8 mouse cellular contexts compared by ENCODE assay signal in the genomic region with DNA sequence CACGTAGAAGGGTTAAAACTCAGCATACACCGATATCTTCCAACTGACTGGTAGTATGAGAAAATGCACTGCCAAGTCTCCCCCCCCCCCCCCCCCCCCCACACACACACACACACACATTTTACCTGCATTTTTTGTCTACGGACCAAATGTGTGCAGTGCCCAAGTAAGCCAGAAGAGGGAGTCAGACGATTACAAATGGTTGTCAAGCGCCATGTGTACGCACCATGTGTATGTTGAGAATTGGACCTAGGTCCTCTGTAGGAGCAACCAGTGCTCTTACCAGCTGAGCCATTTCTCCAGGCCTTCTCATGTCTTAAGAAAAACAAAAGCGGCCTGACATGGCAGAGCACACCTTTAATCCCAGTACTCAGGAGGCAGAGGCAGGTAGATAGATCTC. TPM values are rescaled to one million over a fixed set of nuclear protein-coding genes. Genes with fewer than 3 reads are reported as not detected.
DNase-seq lines count a peak whose midpoint lies in the region; ATAC-seq and TF ChIP-seq lines count a peak whose summit lies in the region.

No protein-coding gene starts in this region.

- H3K27ac ChIP-seq in intestine, postnatal 0 days (ENCODE audit: low read depth, low read length) = no peak overlapping the region
- no peak overlapping the region for H3K27ac ChIP-seq in intestine, embryonic 16.5 days (ENCODE audit: low read length)
- no peak overlapping the region for H3K27ac ChIP-seq in CH12.LX (ENCODE audit: insufficient read depth, low read depth)
- no peak overlapping the region for H3K27ac ChIP-seq in lung, embryonic 14.5 days (ENCODE audit: low read depth)

- 66% methylated on average over 7 of the region's 7 CpGs for WGBS in intestine, postnatal 0 days
- WGBS in intestine, embryonic 16.5 days = 69% methylated on average over 7 of the region's 7 CpGs
- WGBS in lung, embryonic 14.5 days = 62% methylated on average over 7 of the region's 7 CpGs

- TF ChIP-seq EP300 in CH12.LX (IDR thresholded peaks at IDR 0.05; ENCODE audit: low read length) = no peak

- TF ChIP-seq CTCF in intestine, postnatal 0 days (IDR thresholded peaks at IDR 0.05; ENCODE audit: low read depth) = peak; percentile 79
- peak in 1 of 2 experiments; percentile 80; a peak in 3 of 4 replicates for TF ChIP-seq CTCF in CH12.LX (conservative IDR thresholded peaks at IDR 0.05 in 1 of 2, IDR thresholded peaks at IDR 0.05 in 1 of 2; ENCODE audit: low read depth in 2 of 2, low read length in 2 of 2)
- TF ChIP-seq CTCF in lung, embryonic 14.5 days (IDR thresholded peaks at IDR 0.05; ENCODE audit: low read depth) = peak; percentile 72

- dilution Hi-C loops in CH12.LX (cut with MboI; ENCODE audit: extremely low pct_ligation_motif_present, extremely low pct_unique_long_range_greater_than_20kb, low sequenced_read_pairs) = no loop called here

- peak; percentile 55 for DNase-seq in CH12.LX (ENCODE audit: extremely low read depth)
- DNase-seq in ZHBTc4 (ENCODE audit: low read depth, low spot score) = peak; percentile 87
- peak; percentile 62 for DNase-seq in frontal cortex, postnatal 25 days (ENCODE audit: low spot score in 2 of 2)
- DNase-seq in lung, embryonic 14.5 days = peak; percentile 76
- peak; percentile 35 for DNase-seq in thymus, postnatal 25 days
- DNase-seq in cerebellum, adult 11-12 months = no peak

- no peak for TF ChIP-seq POLR2A in CH12.LX (IDR thresholded peaks at IDR 0.05; ENCODE audit: low read depth, low read length)

- TF ChIP-seq RAD21 in CH12.LX (IDR thresholded peaks at IDR 0.05; ENCODE audit: low read depth, low read length) = peak; percentile 79

- in situ Hi-C loops in CH12.LX (cut with MboI; ENCODE audit: low pct_ligation_motif_present, low pct_unique_long_range_greater_than_20kb, low sequenced_read_pairs) = no loop called here

- no peaks in the 10 kb centered on the region; the same call in 1 of the 2 replicates for H3K4me1 ChIP-seq in intestine, postnatal 0 days (replicated peaks; ENCODE audit: control insufficient read depth, insufficient read depth, low read length)
- H3K4me1 ChIP-seq in intestine, embryonic 16.5 days (ENCODE audit: control insufficient read depth, insufficient read depth, low read length) = 0 out of 2 replicates have a peak, but pooled peaks cover 4% of the 10 kb centered on the region
- H3K4me1 ChIP-seq in CH12.LX (ENCODE audit: control insufficient read depth in 1 of 2, insufficient read depth in 2 of 2) = peaks cover 2 to 6% of the 10 kb centered on the region in 2 experiments; a peak in 1 of 4 replicates
- no peaks in the 10 kb centered on the region for H3K4me1 ChIP-seq in lung, embryonic 14.5 days (ENCODE audit: insufficient read depth)

- H3K79me2 ChIP-seq in CH12.LX (replicated peaks; ENCODE audit: control insufficient read depth, extremely low read depth, insufficient read depth, poor library complexity, severe bottlenecking) = no peaks in the 10 kb centered on the region

- H3K4me3 ChIP-seq in intestine, postnatal 0 days (ENCODE audit: low read depth, low read length) = no peak overlapping the region
- H3K4me3 ChIP-seq in intestine, embryonic 16.5 days (ENCODE audit: low read length) = no peak overlapping the region
- H3K4me3 ChIP-seq in CH12.LX (replicated peaks in 1 of 3; ENCODE audit: low read depth in 2 of 3, low read length in 2 of 3, poor library complexity in 1 of 3) = no peak overlapping the region
- H3K4me3 ChIP-seq in lung, embryonic 14.5 days (ENCODE audit: low read depth, low read length) = no peak overlapping the region

- H3K9ac ChIP-seq in intestine, postnatal 0 days (ENCODE audit: low read depth, low read length) = no peak overlapping the region
- H3K9ac ChIP-seq in intestine, embryonic 16.5 days (ENCODE audit: low read depth, low read length) = no peak overlapping the region
- H3K9ac ChIP-seq in CH12.LX (ENCODE audit: insufficient read depth, low read depth) = no peak overlapping the region
- H3K9ac ChIP-seq in lung, embryonic 14.5 days = no peak overlapping the region

- no peak overlapping the region for H3K4me2 ChIP-seq in intestine, postnatal 0 days (replicated peaks; ENCODE audit: low read depth)
- no peak overlapping the region for H3K4me2 ChIP-seq in intestine, embryonic 16.5 days (ENCODE audit: low read depth, low read length)
- no peak overlapping the region for H3K4me2 ChIP-seq in CH12.LX (ENCODE audit: insufficient read depth, low read depth, poor library complexity, severe bottlenecking)
- H3K4me2 ChIP-seq in lung, embryonic 14.5 days = no peak overlapping the region

- H3K27me3 ChIP-seq in intestine, postnatal 0 days (replicated peaks; ENCODE audit: control insufficient read depth, insufficient read depth, low read length) = no peaks in the 10 kb centered on the region
- no peaks in the 10 kb centered on the region for H3K27me3 ChIP-seq in intestine, embryonic 16.5 days (replicated peaks; ENCODE audit: control insufficient read depth, insufficient read depth, low read length)
- no peaks in the 10 kb centered on the region for H3K27me3 ChIP-seq in CH12.LX (replicated peaks)
- no peaks in the 10 kb centered on the region for H3K27me3 ChIP-seq in lung, embryonic 14.5 days (ENCODE audit: insufficient read depth, low read length)

- no peak for ATAC-seq in intestine, postnatal 0 days
- ATAC-seq in intestine, embryonic 16.5 days = no peak
- ATAC-seq in lung, embryonic 14.5 days (ENCODE audit: insufficient read depth) = no peak

- H3K36me3 ChIP-seq in intestine, postnatal 0 days (ENCODE audit: control insufficient read depth, insufficient read depth) = peaks cover 21% of the 10 kb centered on the region; the same call in 1 of the 2 replicates
- H3K36me3 ChIP-seq in intestine, embryonic 16.5 days (ENCODE audit: control insufficient read depth, insufficient read depth, low read length) = peaks cover 4% of the 10 kb centered on the region
- H3K36me3 ChIP-seq in CH12.LX (replicated peaks in 1 of 2; ENCODE audit: control insufficient read depth in 1 of 2, insufficient read depth in 1 of 2, low read length in 1 of 2) = no peaks in the 10 kb centered on the region
- H3K36me3 ChIP-seq in lung, embryonic 14.5 days (ENCODE audit: insufficient read depth) = peaks cover 30% of the 10 kb centered on the region

- H3K9me3 ChIP-seq in intestine, postnatal 0 days (ENCODE audit: control insufficient read depth) = no peaks in the 10 kb centered on the region
- no peaks in the 10 kb centered on the region for H3K9me3 ChIP-seq in intestine, embryonic 16.5 days (ENCODE audit: control insufficient read depth, low read length)
- H3K9me3 ChIP-seq in CH12.LX (replicated peaks; ENCODE audit: low read length) = no peaks in the 10 kb centered on the region
- H3K9me3 ChIP-seq in lung, embryonic 14.5 days (ENCODE audit: low read depth, low read length) = no peaks in the 10 kb centered on the region

TF ChIP-seq in CH12.LX, 34 proteins besides CTCF, POLR2A, EP300 and RAD21:
- TF ChIP-seq ZC3H11A (IDR thresholded peaks at IDR 0.05; ENCODE audit: low read depth, low read length) = no peak
- no peak for TF ChIP-seq ZMIZ1 (IDR thresholded peaks at IDR 0.05; ENCODE audit: low read depth, low read length)
- no peak for TF ChIP-seq USF2 (conservative IDR thresholded peaks at IDR 0.05; ENCODE audit: low read depth, low read length)
- peak; percentile 88 for TF ChIP-seq MYC (IDR thresholded peaks at IDR 0.05; ENCODE audit: low read depth, low read length)
- no peak for TF ChIP-seq KAT2A (IDR thresholded peaks at IDR 0.05; ENCODE audit: insufficient replicate concordance, low read length)
- TF ChIP-seq MAZ (IDR thresholded peaks at IDR 0.05; ENCODE audit: low read depth, low read length) = no peak
- TF ChIP-seq MAX (IDR thresholded peaks at IDR 0.05; ENCODE audit: low read length) = peak; percentile 58; the same call in 1 of the 2 replicates
- TF ChIP-seq JUN (IDR thresholded peaks at IDR 0.05; ENCODE audit: insufficient read depth, low read depth, low read length) = no peak
- no peak for TF ChIP-seq RCOR1 (conservative IDR thresholded peaks at IDR 0.05; ENCODE audit: low read depth, low read length)
- TF ChIP-seq NRF1 (IDR thresholded peaks at IDR 0.05; ENCODE audit: low read depth, low read length) = no peak
- TF ChIP-seq ZKSCAN1 (IDR thresholded peaks at IDR 0.05; ENCODE audit: borderline replicate concordance, low read depth, low read length) = no peak
- no peak for TF ChIP-seq UBTF (IDR thresholded peaks at IDR 0.05; ENCODE audit: low read depth, low read length)
- TF ChIP-seq SMC3 (IDR thresholded peaks at IDR 0.05; ENCODE audit: low read depth, low read length) = peak; percentile 65
- TF ChIP-seq ELF1 (IDR thresholded peaks at IDR 0.05; ENCODE audit: low read depth, low read length) = no peak
- TF ChIP-seq PAX5 (IDR thresholded peaks at IDR 0.05; ENCODE audit: low read length) = no peak

RNA-seq across cellular contexts. Expression of a gene that starts 35.9 kb away (rescaled TPM):
- polyA plus RNA-seq in intestine, postnatal 0 days (2015; fragmentation: Nextera tagmentation; extraction: Ambion mirVana) = 27.9 and 29.0 TPM in 2 replicates
- polyA plus RNA-seq in intestine, embryonic 16.5 days (2015; fragmentation: Nextera tagmentation; extraction: Ambion mirVana) = 36.2 and 47.4 TPM in 2 replicates
- total RNA-seq in CH12.LX (2012; rRNA removed) = 0.04 TPM in 1 of 2 replicates, not detected in the other
- not detected in 2 replicates for total RNA-seq in CH12.LX (2014; rRNA removed)
- polyA plus RNA-seq in CH12.LX (2012; ENCODE audit: insufficient read length, low read depth) = not detected in 2 replicates
- 28.9 and 29.7 TPM in 2 replicates for polyA plus RNA-seq in lung, embryonic 14.5 days (2014; fragmentation: Nextera tagmentation; extraction: Ambion mirVana)

Comparison
In these comparisons a context has a peak if more than half of its experiments do, and no peak if none do; other contexts are left out.
1. RNA of a gene that starts 35.9 kb away (polyA plus RNA-seq): 36.2 to 47.4 TPM in intestine, embryonic 16.5 days, 27.9 to 29.0 TPM in intestine, postnatal 0 days and 28.9 to 29.7 TPM in lung, embryonic 14.5 days; not detected in CH12.LX; every median in the first group is over 10 times any median in the second.